Mouse (Mus musculus) limb, embryonic 14.5 days (tissue): ENCODE results near the gene Ovol1. TPM values are rescaled to one million over a fixed set of nuclear protein-coding genes. Genes with fewer than 3 reads are reported as not detected.

Experiments
- ATAC-seq: fragments of 200-750 bp; cut with Nextera tagmentation; 2 replicates; pipeline ENCODE4 v1.8.0; 2017; ENCODE audit warnings: low read depth, moderate number of reproducible peaks, moderate TSS enrichment; ENCODE audit not compliant: low FRiP score
- DNase-seq: peaks from one replicate; pipeline ENCODE4 v3.0.0-alpha.2; 2015; ENCODE audit warnings: low spot score
- H3K27ac ChIP-seq: fragments of 300-500 bp; sonication (generic); replicated peaks from 2 replicates; pipeline ENCODE4 v1.5.1; 2014; ENCODE audit warnings: low read depth, mild to moderate bottlenecking, low read length, moderate library complexity, mixed read lengths
- H3K27me3 ChIP-seq: fragments of 300-500 bp; sonication (generic); 2 replicates; pipeline ENCODE4 v1.6.1; 2014; ENCODE audit warnings: low read length, mixed read lengths; ENCODE audit not compliant: control insufficient read depth, insufficient read depth
- H3K36me3 ChIP-seq: fragments of 300-500 bp; sonication (generic); 2 replicates; pipeline ENCODE4 v1.6.1; 2014; ENCODE audit warnings: mild to moderate bottlenecking, low read length, moderate library complexity, mixed read lengths; ENCODE audit not compliant: control insufficient read depth, insufficient read depth
- H3K4me1 ChIP-seq: fragments of 300-500 bp; sonication (generic); 2 replicates; pipeline ENCODE4 v1.6.1; 2014; ENCODE audit warnings: antibody characterized with exemption, low read length, mixed read lengths; ENCODE audit not compliant: control insufficient read depth, insufficient read depth
- H3K4me2 ChIP-seq: fragments of 300-500 bp; sonication (generic); replicated peaks from 2 replicates; pipeline ENCODE4 v1.6.1; 2014; ENCODE audit warnings: low read depth, mild to moderate bottlenecking, low read length, moderate library complexity; ENCODE audit not compliant: severe bottlenecking
- H3K4me3 ChIP-seq: fragments of 300-500 bp; sonication (generic); replicated peaks from 2 replicates; pipeline ENCODE4 v1.5.1; 2014; ENCODE audit warnings: low read length
- H3K9ac ChIP-seq: fragments of 300-500 bp; sonication (generic); 2 replicates; pipeline ENCODE4 v1.6.1; 2014; ENCODE audit warnings: mild to moderate bottlenecking, low read depth, low read length, moderate library complexity; ENCODE audit not compliant: severe bottlenecking
- H3K9me3 ChIP-seq: fragments of 300-500 bp; sonication (generic); 2 replicates; pipeline ENCODE4 v1.6.1; 2016; ENCODE audit warnings: low read length; ENCODE audit not compliant: control insufficient read depth
- POLR2A ChIP-seq: fragments of 200-500 bp; IDR thresholded peaks from 2 replicates; pipeline ENCODE4 v1.8.0; 2012; ENCODE audit warnings: inconsistent platforms, mild to moderate bottlenecking, moderate library complexity, borderline replicate concordance; ENCODE audit not compliant: insufficient read depth, insufficient read length; ENCODE audit errors: extremely low read depth
- WGBS: fragments of 180-500 bp; shearing (Covaris S2); extraction: QIAGEN DNeasy Blood & Tissue Kit; methylation state at CpG from one replicate; pipeline ENCODE4 v1.1.7; 2014; 5-methylcytosine and 5-hydroxymethylcytosine counted together
- polyA plus RNA-seq, 2 experiments: library from polyadenylated mRNA; depleted of rRNA in 1 of 2; stranded (reverse) in 1 of 2; unstranded in 1 of 2; fragments of >200 nt; fragmentation: Nextera tagmentation in 1 of 2; extraction: Ambion mirVana in 1 of 2; gene quantifications; 2 replicates each; pipeline versions ENCODE4 v1.2.1 to v1.2.3; 2012 to 2014

Ovol1 gene
- polyA plus RNA-seq, 2 experiments, result 7.2 to 12.8 TPM

- no peak for TF ChIP-seq POLR2A
- H3K4me1 ChIP-seq, result peaks cover 4% of the 10 kb centered on the region; the same call in 1 of the 2 replicates
- H3K27me3 ChIP-seq, result no peaks in the 10 kb centered on the region
- H3K9ac ChIP-seq, result no peak overlapping the region; the same call in 1 of the 2 replicates
- DNase-seq (no peak), ATAC-seq (no peak)
- no peaks in the 10 kb centered on the region for H3K36me3 ChIP-seq
- WGBS, result 63% methylated on average over 8 of the region's 8 CpGs
- H3K27ac ChIP-seq, result no peak overlapping the region
- H3K4me2 ChIP-seq, result no peak overlapping the region
- no peak overlapping the region for H3K4me3 ChIP-seq
- no peaks in the 10 kb centered on the region for H3K9me3 ChIP-seq
Measured at GRCm38 (mm10) chr19:5532520-5532919, 27.9 kb downstream of the Ovol1 start.

GRCm38 (mm10) chr19:5530138-5530524, 30.3 kb downstream of the Ovol1 start:
- no peak for TF ChIP-seq POLR2A
- no peaks in the 10 kb centered on the region for H3K27me3 ChIP-seq
- no peaks in the 10 kb centered on the region for H3K36me3 ChIP-seq
- H3K4me1 ChIP-seq, result peaks cover 4% of the 10 kb centered on the region; the same call in 1 of the 2 replicates
- 54% methylated on average over 7 of the region's 7 CpGs for WGBS
- DNase-seq, result no peak
- no peak overlapping the region for H3K4me2 ChIP-seq
- ATAC-seq, result no peak
- no peaks in the 10 kb centered on the region for H3K9me3 ChIP-seq
- H3K27ac ChIP-seq, result no peak overlapping the region
- H3K9ac ChIP-seq, result no peak overlapping the region
- H3K4me3 ChIP-seq, result no peak overlapping the region

- Histone ChIP-seq H3K4me3 (peak overlapping the region; percentile 4; the same call in 1 of the 2 replicates), H3K4me1 (peaks cover 4% of the 10 kb centered on the region; the same call in 1 of the 2 replicates), H3K9ac (0 out of 2 replicates have a peak overlapping the region, but pooled peaks have one; percentile 13), H3K9me3 (no peaks in the 10 kb centered on the region), H3K27me3 (no peaks in the 10 kb centered on the region), H3K27ac (no peak overlapping the region), H3K4me2 (peak overlapping the region; percentile 37), H3K36me3 (no peaks in the 10 kb centered on the region)
- ATAC-seq, result peak; percentile 94
- TF ChIP-seq POLR2A, result no peak
- 11% methylated on average over 20 of the region's 20 CpGs for WGBS
- DNase-seq, result peak; percentile 94
Measured at GRCm38 (mm10) chr19:5529325-5530137, 30.9 kb downstream of the Ovol1 start.

DNA sequence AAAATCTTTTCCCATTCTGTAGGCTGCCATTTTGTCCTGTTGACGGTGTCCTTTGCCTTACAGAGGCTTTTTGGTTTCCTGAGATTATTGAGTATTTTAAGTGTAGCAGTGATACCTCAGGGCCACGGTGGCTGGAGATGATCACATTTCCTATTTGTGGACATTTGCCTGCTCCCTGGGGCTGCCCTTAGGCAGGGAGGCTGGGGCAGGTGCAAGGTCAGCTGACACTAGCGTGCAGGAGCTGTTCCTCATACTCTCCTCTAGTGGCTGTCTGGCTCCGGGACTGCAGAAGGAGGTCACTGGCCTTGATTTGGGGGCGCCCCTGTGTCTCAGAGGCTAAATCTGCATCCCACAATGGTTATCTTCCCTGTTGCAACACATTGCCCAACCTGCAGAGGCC, 35.2 kb downstream of the Ovol1 start:
- WGBS, result 77% methylated on average over 5 of the region's 5 CpGs
- Histone ChIP-seq H3K9me3 (no peaks in the 10 kb centered on the region), H3K36me3 (no peaks in the 10 kb centered on the region), H3K27me3 (no peaks in the 10 kb centered on the region), H3K27ac (no peak overlapping the region), H3K4me1 (peaks cover 4% of the 10 kb centered on the region; the same call in 1 of the 2 replicates), H3K9ac (no peak overlapping the region), H3K4me3 (no peak overlapping the region), H3K4me2 (no peak overlapping the region)
- DNase-seq (no peak), ATAC-seq (no peak)
- TF ChIP-seq POLR2A, result no peak

GRCm38 (mm10) chr19:5518721-5519120, 41.7 kb downstream of the Ovol1 start:
- H3K4me3 ChIP-seq, result no peak overlapping the region
- H3K36me3 ChIP-seq, result no peaks in the 10 kb centered on the region
- H3K27ac ChIP-seq, result no peak overlapping the region
- no peaks in the 10 kb centered on the region for H3K9me3 ChIP-seq
- H3K4me1 ChIP-seq, result no peaks in the 10 kb centered on the region
- 89% methylated on average over 3 of the region's 3 CpGs for WGBS
- ATAC-seq (no peak), DNase-seq (no peak)
- no peak overlapping the region for H3K9ac ChIP-seq
- H3K4me2 ChIP-seq, result no peak overlapping the region
- TF ChIP-seq POLR2A, result no peak
- no peaks in the 10 kb centered on the region for H3K27me3 ChIP-seq
